Mouse (Mus musculus) urinary bladder, postnatal 4 days (tissue): ENCODE measurements around the gene Rps8.

Source experiments
- DNase-seq, 2 experiments: peaks; one replicate each; pipeline ENCODE4 v3.0.0; 2021 to 2022; ENCODE audit warnings: low spot score in 2 of 2

Gene Rps8

DNA sequence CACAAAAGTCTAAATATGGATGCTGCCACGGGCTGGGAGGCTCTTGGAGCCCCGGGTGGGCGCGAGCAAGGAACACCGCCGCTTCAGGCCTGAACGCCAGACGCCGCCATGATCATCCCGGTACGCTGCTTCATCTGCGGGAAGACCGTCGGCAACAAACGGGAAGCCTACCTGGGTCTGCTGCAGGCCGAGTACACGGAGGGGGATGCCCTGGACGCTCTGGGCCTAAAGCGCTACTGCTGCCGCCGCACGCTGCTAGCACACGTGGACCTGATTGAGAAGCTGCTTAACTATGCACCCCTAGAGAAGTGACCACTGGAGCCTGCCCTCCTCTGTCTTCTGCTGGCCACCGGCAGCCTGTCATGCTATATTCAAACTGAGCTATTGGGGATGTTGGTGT lies 7.2 kb downstream of the Rps8 start:
- no peak for DNase-seq

DNA sequence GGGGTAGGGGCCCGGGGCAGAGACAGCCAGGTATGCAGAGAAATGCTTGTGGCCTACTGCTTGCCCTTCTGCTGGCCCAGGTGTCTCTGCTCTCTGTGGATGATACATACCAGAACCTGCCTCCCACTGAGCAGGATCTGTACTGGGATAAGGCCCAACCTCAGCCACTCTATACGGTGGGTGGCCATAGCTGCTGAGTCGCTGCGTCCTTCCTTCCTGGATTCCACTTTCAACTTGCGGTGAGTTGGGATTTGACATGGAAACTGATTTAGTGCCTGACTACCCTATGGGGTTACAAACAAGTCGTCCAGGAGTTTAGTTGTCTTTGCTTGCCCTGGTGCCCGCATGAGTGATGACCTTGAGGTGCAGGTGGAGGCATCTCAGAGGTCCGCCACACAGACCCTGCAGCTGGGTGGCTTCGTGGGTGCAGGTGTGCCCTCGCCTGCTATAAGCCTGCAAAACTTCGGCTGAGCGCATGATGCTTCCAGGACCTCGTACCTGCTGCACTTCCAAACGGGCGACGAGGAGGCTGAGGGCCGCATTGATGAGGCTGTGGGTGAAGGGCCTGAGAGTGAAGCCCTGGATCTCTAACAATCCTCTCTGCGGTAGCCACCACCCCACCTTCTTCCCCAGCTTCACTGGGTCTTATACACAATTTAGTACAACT lies 7.9 kb downstream of the Rps8 start:
- DNase-seq, result no peak

DNA sequence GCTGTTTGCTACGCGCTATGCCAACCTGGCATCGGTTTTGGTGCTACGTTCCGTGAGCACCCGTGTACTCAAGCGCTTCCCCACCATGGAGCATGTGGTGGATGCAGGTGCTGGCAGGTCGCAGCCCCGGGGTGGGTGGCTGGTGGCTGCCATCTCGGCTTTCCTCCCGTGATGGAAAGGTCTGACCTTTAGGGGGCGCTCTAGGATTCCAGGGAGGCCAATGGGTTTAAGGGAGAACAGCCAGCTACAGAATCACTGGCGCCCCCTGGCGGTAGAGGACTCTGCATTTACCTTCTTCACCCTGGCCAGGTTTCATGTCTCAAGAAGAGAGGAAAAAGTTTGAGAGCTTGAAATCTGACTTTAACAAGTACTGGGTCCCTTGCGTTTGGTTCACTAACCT lies 9.9 kb downstream of the Rps8 start:
- peak; percentile 76 to 90 for DNase-seq

DNA sequence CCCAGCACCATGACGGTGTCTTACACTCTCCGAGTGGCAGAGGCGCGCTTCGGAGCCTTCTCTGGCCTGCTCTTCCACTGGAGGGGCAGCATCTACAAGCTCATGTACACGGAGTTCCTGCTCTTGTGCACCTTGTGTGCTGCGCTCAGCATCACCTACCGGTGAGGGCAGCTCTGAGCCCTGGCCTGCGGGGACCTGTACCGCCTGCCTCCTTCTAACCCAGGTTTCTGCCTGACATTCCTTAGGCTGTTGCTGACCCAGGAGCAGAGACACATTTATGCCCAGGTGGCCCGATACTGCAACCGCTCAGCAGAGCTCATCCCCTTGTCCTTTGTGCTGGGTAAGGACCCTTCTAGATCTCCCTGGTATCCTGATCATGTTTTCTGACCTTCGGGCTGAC lies 10.8 kb downstream of the Rps8 start:
- DNase-seq, result no peak

DNA sequence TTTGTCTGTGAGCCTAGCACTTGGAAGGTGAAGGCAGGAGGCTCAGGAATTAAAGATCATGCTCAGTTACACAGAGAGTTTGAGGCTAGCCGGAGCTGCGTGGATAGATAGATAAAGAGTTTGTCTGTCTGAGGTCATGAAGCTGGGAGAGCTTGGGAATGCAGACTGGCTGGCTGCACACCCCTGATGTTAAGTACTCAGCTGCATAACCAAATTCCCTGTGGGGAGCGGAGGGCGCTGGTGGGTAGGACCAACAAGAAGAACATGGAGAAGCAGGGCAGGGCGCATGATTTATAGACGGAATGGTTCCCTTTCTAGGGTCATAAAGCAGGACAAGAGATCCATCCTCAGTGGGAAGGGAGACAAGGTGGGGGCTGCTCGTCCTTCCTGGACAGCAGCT lies 13.0 kb downstream of the Rps8 start:
- DNase-seq, result no peak

DNA sequence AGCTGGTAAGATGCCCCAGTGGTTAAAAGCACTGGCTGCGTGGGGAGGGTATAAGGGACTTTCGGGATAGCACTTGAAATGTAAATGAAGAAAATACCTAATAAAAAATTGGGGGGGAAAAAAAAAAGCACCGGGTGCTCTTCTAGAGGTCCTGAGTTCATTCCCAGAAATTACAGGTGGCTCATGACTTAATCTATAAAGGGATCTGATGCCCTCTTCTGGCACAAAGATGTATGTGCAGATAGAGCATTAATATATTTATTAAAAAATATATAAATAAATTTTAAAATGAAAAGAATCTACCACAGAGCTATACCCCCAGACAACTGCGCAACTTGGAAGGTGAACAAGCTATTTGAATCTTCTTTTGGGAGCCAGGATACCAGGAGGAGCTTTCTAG lies 15.4 kb downstream of the Rps8 start:
- DNase-seq, result no peak

DNA sequence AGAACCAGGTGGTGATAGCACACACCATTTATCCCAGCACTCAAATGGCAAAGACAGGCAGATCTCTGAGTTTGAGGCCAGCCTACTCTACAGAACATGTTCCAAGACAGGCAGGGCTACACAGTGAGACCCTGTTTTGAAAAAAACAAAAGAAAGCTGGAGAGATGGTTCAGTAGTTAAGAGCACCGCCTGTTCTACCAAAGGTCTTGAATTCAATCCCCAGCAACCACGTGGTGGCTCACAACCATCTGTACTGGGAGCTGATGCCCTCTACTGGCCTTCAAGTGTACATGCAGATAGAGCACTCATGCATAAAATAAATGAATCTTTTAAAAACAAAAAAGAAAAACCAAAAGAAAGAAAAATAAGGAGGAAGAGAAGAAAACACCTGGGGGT lies 16.8 kb downstream of the Rps8 start:
- no peak for DNase-seq

DNA sequence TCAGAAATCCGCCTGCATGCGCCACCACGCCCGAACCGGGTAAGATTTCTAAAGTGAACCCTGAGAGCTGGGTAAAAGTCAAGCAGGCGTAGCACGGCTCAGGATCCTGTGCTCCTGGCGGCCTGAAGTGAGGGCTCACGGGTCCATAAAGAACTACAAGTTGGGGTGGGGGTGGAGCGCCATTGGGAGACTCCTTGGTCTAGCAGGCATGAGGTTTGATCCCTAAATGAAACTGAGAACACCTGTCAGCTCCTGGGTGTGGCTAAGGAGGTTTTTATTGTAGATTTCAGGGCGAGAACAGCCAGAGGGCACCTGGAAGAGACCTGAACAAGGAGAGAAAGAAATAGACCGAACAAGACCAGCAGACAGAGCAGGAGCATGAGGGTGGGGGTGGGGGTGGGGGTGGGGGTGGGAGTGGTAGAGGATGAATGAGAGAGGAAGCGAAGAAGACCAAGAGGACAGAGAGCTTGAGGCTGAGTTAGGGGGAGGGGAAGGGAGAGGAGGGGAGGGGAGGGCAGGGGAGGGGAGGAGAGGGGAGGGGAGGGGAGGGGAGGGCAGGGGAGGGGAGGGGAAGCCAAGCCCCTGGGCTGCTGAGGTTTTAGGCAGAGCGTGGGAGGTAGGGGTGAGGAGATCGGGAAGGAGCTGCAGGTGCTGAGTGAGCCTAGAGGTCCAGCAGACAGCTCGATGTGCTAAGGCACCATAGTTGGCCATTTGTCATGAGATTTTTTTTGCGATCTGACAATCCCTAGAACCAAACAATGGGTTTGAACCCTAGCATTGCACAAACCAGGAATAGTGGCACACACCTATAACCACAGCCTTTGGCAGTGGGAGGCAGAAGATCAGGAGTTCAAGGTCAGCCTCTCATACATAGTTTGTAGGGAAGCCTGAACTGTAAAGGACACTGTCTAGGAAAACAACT lies 17.5 kb downstream of the Rps8 start:
- no peak for DNase-seq

DNA sequence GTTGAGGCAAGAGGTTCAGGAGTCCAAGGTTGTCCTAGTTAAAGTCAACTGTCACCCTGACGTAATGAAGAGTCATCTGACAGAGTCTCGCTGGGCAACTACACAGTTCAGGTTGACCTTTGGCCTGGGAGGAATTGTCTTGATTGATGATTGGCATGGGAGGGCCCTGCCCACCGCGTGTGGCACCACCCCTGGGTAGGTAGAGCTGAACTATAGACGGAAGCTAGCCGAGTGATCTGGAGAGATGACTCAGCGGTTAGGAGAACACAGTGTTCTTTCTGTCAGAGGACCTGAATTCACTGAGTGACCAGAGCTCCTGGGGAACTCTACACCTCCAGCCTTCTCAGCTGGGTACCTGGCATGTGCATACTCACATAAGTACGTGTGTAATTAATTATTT lies 20.0 kb downstream of the Rps8 start:
- DNase-seq, result no peak

DNA sequence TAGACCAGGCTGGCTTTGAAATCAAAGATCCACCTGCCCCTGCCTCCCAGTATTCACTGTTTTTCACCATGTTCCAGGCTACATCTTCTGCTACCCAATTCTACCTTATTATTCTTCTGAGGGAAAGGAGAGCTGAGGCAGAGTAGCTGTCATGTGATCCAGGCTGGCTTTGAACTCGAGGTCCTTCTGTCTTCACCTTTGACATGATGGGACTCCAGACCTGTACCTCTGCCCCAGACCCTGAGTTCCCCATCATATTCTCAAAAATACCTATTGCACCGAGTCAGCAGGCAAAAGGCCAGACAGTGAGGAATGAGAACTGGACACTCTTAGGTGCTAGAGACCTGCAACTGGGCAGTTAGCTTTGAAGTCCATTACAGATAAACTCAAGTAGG lies 21.4 kb downstream of the Rps8 start:
- no peak for DNase-seq

DNA sequence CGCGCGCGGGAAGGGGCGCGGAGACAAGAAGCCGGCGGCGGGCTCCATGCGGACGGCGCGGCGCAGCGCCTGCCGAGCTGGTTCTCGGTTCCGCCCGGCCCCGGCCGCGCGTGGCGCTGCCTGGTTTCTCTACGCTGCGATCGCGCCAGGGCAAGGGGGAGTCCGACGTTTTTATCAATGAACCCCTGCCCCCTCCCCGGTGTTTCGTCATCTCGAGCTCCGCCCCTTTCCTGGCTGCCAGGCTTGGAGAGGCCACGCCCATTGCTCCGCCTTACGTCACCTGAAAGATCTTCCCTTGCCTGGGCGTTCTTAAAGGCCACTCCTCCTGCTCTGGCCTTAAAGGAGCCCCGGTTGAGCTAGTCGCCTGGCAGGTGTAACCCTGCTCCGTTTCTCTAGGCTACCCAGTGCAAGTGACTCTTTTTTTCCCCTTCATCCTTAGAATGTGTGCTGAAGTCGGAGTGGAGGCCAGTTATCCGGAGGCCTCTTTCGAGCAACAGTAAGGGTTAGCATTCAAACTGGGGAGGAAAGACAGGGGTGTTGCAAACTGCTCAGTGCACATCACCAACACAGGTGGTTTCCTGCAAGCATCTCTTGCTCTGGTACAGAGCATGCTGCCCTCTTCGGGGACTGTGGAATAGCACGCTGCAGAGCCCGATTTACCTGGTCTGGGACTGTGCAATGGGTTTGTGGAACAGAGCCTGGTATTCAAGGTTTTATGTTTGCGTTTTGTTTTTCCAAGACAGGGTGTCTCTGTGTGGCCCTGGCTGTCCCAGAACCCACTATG lies 22.0 kb downstream of the Rps8 start, which contains the start of gene Plk3:
TSS of gene Plk3 (minus strand) at position 147 of the 784 bp plus-strand sequence.
- peak; percentile 92 to 96 for DNase-seq

DNA sequence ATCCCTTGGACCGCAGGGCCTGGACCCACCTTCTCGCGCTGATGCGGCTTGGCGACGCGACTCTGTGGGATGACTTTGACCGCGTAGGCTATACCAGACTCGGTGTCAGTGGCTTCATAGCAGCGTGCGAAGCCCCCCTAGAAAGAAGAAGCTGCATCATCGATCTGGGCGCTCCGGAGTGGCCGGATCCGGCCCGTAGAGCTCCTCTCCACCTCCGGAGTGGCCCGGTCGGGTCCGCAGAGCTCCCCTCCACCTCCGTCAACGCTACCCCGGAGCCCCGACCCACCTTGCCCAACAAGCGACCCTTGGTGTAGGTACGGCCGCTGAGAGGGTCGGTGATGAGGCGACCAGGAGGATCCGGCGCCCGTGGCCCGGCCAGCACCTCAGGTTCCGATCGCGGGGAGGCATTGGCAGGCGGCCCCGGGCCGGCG lies 22.7 kb downstream of the Rps8 start:
- DNase-seq, result no peak

DNA sequence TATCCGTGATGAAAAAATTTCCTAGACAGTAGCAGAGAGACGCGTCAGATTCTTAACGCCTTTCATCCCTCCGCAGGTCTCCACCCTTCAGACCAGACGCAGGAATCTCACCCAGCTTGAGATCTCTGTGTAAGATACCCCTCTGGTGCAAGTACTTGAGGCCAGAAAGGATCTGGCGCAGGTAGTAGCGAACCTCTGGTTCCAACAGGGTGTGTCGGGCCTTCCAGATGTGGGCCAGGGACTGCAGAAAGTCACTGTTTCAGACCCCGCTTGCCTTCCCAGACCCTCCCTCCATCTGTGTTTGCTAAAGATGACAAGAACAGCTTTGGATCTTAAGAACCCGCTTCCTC lies 23.3 kb downstream of the Rps8 start:
- no peak for DNase-seq

DNA sequence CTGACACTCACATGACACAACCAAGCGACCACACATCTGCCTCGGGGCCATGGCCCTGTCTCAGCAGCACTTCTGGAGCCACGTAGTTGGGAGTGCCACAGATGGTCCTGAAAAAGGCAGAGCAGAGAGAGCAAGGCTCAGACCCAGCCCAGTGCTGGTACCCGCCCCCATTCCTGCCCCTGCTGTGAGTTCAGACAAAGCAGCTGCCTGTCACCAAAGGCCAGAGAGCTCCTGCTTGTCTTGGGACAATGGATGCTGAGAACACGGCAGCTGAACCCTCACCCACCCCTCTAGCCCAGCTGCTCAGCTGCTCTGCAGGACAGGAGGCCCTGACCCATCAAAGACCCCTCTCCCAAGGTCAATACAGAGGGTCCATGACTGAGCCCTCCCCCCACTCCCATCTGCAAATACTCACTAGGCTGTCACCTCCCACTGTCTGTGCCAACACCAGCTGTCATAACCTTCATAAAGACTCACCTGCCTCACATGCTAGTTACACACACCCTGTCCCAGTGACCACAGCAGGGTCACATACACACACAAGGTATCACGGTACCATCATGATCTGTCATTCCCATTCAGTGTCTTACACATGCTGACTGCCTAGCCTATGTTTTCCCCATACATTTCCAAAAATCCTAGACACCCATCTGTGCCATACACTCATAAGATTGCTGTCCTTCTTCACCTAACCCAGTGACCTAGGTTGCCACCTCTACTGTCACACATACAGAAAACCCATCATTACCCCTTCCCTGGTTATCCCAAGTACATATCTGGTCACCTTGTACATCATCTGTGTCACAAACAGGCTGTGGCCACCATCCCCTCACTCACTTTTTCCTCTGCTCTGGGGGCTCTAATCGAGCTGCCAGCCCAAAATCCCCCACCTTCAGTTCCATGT lies 23.9 kb downstream of the Rps8 start:
- DNase-seq, result no peak

DNA sequence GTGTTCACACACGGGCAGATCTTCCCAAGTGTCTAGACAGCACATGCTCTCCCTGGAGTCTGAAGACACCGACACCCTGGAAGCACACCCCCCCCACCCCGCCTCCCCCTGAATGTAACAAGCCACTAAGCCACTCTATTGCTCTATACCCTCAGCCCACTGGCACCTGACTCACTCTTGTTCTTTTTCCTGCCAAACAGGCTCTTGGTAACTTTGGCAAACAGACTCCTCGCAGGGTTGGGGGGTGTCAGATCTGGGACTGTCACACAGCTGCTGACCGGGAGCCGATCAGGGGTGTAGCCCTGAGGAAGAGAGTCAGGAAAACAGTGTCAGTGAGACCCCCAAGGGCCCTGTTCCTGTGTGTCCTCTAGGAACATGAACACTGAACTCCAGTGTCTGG lies 24.8 kb downstream of the Rps8 start:
- DNase-seq, result no peak

DNA sequence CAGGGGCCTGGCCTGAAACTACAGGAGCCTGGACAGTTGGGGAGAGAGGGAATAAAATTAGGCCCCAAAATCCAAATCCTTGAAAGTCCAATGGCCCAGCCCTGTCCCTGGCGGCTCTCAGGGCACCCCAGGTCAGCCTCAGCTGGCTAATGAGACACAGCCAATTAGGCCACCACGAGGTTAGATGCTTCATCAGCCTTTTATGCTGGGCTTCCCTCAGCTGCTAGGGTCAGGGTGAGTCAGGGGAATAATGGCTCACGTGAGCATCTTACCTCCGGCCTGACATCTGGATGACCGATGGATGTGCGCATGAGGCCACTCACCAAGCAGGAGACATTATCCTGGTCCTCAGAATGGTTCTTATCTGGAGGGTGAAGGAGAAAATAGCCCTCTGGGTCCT lies 25.3 kb downstream of the Rps8 start:
- no peak for DNase-seq

DNA sequence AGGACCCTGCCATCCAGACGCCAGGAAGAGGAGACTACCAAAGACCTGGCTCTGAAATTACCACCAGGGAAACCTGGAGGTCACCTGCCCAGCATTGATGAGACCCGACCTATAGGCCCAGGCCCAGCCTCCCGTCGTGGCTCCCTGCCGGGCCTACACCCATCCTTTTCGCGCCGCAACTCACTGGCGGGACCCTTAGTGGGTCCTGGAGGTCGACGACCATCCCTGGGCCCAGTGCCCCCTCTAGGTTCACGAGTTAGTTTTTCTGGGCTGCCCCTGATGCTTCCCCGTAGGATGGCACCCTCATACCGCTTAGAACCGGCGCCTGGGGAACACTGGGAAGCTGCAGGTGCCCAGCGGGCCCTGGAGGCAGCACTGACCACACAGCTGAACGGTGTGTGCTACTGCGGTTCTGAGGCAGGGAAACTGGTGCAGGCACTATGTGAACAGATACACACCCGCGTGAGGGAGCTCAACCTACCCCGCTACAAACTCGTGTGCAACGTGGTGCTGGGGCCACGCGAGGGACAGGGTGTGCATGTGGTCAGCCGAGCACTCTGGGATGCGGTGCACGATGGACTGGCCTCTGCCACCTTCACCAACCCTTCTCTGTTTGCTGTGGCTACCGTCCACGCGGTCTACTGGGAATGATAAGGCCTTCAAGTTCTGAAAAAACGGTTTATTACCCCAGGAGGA lies 27.9 kb downstream of the Rps8 start:
- no peak for DNase-seq

DNA sequence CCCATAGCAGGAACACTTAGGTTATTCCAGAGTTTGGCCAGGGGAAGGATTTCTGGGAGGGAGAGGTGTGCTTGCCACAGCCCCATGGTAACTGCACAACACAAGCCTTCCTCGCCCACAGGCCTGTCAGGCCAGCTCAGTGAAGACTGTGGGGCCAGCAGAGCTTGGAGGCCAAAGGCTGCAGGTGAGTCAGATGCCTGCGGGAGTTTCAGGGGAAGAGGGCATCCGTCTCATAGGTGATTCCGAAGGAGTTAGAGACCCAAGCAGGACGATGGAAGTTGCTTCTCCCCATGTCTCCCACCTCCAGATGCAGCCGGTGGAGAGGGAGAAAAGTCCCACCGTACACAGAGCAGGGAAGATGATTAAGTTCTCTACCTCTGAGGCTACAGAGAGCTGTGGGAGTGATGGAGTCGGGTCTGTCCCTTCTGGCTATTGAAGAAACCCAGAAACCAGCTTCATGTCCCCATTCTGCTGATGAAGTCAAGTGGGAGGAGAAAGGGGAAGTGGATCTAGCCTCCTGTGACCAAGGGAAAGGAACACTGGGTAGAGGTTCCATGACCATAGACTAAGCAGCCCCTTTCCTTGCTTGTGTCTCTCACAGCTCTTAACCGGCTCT lies 29.3 kb downstream of the Rps8 start, which contains the start of gene Tctex1d4:
TSS of gene Tctex1d4 (plus strand) at position 120 of the 616 bp plus-strand sequence.
- DNase-seq, result no peak

DNA sequence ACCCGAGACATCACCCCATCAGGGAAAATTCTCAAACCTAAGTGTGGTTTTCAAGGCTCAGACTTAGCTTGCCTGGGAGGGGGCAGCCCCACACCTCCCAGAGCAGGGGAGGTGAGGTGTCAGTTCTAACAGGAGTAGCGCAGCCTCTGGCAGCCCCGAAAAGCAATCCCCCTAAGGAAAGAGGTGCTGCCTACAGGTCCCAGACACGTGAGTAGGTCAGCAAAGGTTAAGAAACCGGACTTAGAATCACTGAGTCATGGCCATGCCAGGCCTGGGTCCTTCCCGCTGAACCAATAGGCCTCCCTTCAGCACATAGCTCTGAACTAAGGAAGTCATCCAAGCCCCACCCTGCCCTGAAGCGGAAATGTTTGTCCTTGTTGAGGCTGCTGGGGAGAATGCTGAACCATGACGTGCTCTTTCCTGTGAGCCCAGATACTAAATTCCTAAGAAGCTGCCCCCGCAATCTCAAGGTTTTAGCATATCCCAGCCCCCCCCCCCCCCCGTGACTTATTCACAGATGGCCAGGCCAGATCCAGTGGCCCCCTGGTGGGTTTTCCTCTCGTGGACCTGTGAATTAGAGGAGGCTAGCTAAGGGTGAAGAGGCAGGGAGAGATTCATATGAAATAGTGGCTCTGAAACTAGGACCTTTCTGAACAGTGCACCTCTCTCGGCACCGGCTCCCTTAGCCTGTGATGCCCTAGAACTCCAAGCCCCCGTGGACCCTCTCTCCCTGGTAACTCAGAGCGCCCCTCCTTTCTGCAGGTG lies 30.0 kb downstream of the Rps8 start:
- peak; percentile 76 for DNase-seq
